In the genomic region with DNA sequence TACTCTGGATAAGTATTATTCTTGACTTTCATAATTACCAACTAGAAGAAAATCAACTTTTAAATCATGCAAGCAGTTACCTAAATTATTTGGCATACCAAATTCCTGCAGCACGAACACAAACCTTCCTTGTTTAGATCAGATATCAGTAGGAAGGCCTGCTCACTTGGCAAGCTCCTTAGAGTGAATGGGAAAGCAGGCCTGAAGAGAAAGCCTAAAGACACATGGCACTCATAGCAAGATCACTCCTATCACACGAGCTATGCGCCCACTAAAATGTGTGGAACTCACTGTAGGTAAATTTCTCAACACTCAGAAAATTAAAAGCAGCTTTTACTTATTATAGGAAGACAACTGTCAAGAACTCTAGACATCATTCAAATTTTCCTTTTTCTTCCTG, we compare ENCODE assay signal across 22 mouse cellular contexts.
"Had no signal": no experiment of that assay in that cellular context is flagged by ENCODE, and none has a peak within 500 bp of the region (broad histone marks: within the 10 kb centered on the region; RNA-seq: fewer than 3 reads in every experiment).

No protein-coding gene starts in this region.

- H3K4me1 ChIP-seq: limb, embryonic 15.5 days; midbrain, embryonic 13.5 days had no signal

- H3K27ac ChIP-seq: limb, embryonic 12.5 days; limb, embryonic 15.5 days; liver, embryonic 14.5 days; macrophage; midbrain, embryonic 10.5 days; midbrain, embryonic 13.5 days; neural tube, embryonic 13.5 days had no signal

- ATAC-seq: liver, postnatal 0 days; lung, postnatal 0 days; midbrain, embryonic 13.5 days; midbrain, embryonic 16.5 days had no signal

- H3K4me3 ChIP-seq: left cerebral cortex, adult 2 months; limb, embryonic 12.5 days; limb, embryonic 15.5 days; megakaryocyte, embryonic 14.5 days; midbrain, embryonic 10.5 days; midbrain, embryonic 13.5 days; myocyte; neural tube, embryonic 13.5 days had no signal

- DNase-seq: kidney, adult 9 months; kidney, postnatal 14 days; kidney, postnatal 4 days; layer of hippocampus, postnatal 36 days; left cerebral cortex, postnatal 4 days; liver, postnatal 0 days; lung, embryonic 14.5 days; thymus, adult 2 months; thymus, postnatal 14 days; thymus, postnatal 4 days had no signal
